Mouse (Mus musculus): ENCODE measurements around the gene Npnt. TPM values are rescaled to one million over a fixed set of nuclear protein-coding genes. Genes with fewer than 3 reads are reported as not detected.

Gene Npnt
- total RNA-seq, 2 experiments from 2014 or later, result 18.1 to 24.5 TPM

Other genes starting within 250 kb of the Npnt start
- gene Ints12, start 141.5 kb upstream of the Npnt start, total RNA-seq (2021), result 10 to 100 TPM; 11.3 to 12.7 TPM
- 1 to 10 TPM; 8.7 to 9.6 TPM for gene Gstcd, start 141.7 kb upstream of the Npnt start, total RNA-seq (2021)

Measured in left cerebral cortex, postnatal 36 days (tissue).